Mouse (Mus musculus): Measurements from ENCODE around the gene Neu4.
"Not testable (repeated sequence)": the region's sequence is repeated elsewhere in the genome, so short reads cannot be mapped to it uniquely, and the experiment has no call there.

Neu4 gene

GRCm38 (mm10) chr1:94020151-94020550 lies at the start of gene Neu4:
TSS of gene Neu4 (plus strand) at chr1:94020451.
- in situ Hi-C loops (cut with MboI; ENCODE audit: low pct_unique_long_range_greater_than_20kb in 1 of 2, low sequenced_read_pairs in 2 of 2, unreplicated experiment in 1 of 2): no loop called here

GRCm38 (mm10) chr1:93970797-93971196 lies 49.5 kb upstream of the Neu4 start:
- in situ Hi-C loops (cut with MboI; ENCODE audit: low pct_unique_long_range_greater_than_20kb in 1 of 2, low sequenced_read_pairs in 2 of 2, unreplicated experiment in 1 of 2): not testable (repeated sequence)

- in situ Hi-C loops (cut with MboI; ENCODE audit: low pct_unique_long_range_greater_than_20kb in 1 of 2, low sequenced_read_pairs in 2 of 2, unreplicated experiment in 1 of 2): not testable (repeated sequence)
These were observed 44.5 kb upstream of the Neu4 start for GRCm38 (mm10) chr1:93975764-93976163.

- in situ Hi-C loops (cut with MboI; ENCODE audit: low pct_unique_long_range_greater_than_20kb in 1 of 2, low sequenced_read_pairs in 2 of 2, unreplicated experiment in 1 of 2): not testable (repeated sequence)
These were observed 42.0 kb upstream of the Neu4 start for GRCm38 (mm10) chr1:93978287-93978686.

- in situ Hi-C loops (cut with MboI; ENCODE audit: low pct_unique_long_range_greater_than_20kb in 1 of 2, low sequenced_read_pairs in 2 of 2, unreplicated experiment in 1 of 2): not testable (repeated sequence)
These were observed 39.3 kb upstream of the Neu4 start for GRCm38 (mm10) chr1:93980932-93981331.

- in situ Hi-C loops (cut with MboI; ENCODE audit: low pct_unique_long_range_greater_than_20kb in 1 of 2, low sequenced_read_pairs in 2 of 2, unreplicated experiment in 1 of 2): loop anchor here in 1 of 2 experiments (5.0 kb wide), 1 partner anchor 91 kb away; no protein-coding TSS in a partner anchor
These were observed 34.1 kb upstream of the Neu4 start for GRCm38 (mm10) chr1:93986167-93986566.

GRCm38 (mm10) chr1:93988786-93989185 lies 31.5 kb upstream of the Neu4 start:
- in situ Hi-C loops (cut with MboI; ENCODE audit: low pct_unique_long_range_greater_than_20kb in 1 of 2, low sequenced_read_pairs in 2 of 2, unreplicated experiment in 1 of 2): loop anchor here in 1 of 2 experiments (5.0 kb wide), 1 partner anchor 89 kb away; no protein-coding TSS in a partner anchor

- in situ Hi-C loops (cut with MboI; ENCODE audit: low pct_unique_long_range_greater_than_20kb in 1 of 2, low sequenced_read_pairs in 2 of 2, unreplicated experiment in 1 of 2): not testable (repeated sequence)
These were observed 30.0 kb upstream of the Neu4 start, which contains the start of gene Gal3st2c for GRCm38 (mm10) chr1:93990209-93990608. TSS of gene Gal3st2c (plus strand) at chr1:93990509.

GRCm38 (mm10) chr1:93991068-93991467 lies 29.2 kb upstream of the Neu4 start:
- in situ Hi-C loops (cut with MboI; ENCODE audit: low pct_unique_long_range_greater_than_20kb in 1 of 2, low sequenced_read_pairs in 2 of 2, unreplicated experiment in 1 of 2): not testable (repeated sequence)

- in situ Hi-C loops (cut with MboI; ENCODE audit: low pct_unique_long_range_greater_than_20kb in 1 of 2, low sequenced_read_pairs in 2 of 2, unreplicated experiment in 1 of 2): not testable (repeated sequence)
These were observed 28.8 kb upstream of the Neu4 start for GRCm38 (mm10) chr1:93991491-93991890.

- in situ Hi-C loops (cut with MboI; ENCODE audit: low pct_unique_long_range_greater_than_20kb in 1 of 2, low sequenced_read_pairs in 2 of 2, unreplicated experiment in 1 of 2): no loop called here
These were observed 19.2 kb upstream of the Neu4 start for GRCm38 (mm10) chr1:94001023-94001422.

- in situ Hi-C loops (cut with MboI; ENCODE audit: low pct_unique_long_range_greater_than_20kb in 1 of 2, low sequenced_read_pairs in 2 of 2, unreplicated experiment in 1 of 2): not testable (repeated sequence)
These were observed 14.2 kb upstream of the Neu4 start for GRCm38 (mm10) chr1:94005954-94006506.

- in situ Hi-C loops (cut with MboI; ENCODE audit: low pct_unique_long_range_greater_than_20kb in 1 of 2, low sequenced_read_pairs in 2 of 2, unreplicated experiment in 1 of 2): not testable (repeated sequence)
These were observed 11.4 kb upstream of the Neu4 start for GRCm38 (mm10) chr1:94008826-94009225.

GRCm38 (mm10) chr1:94011643-94012042 lies 8.6 kb upstream of the Neu4 start:
- in situ Hi-C loops (cut with MboI; ENCODE audit: low pct_unique_long_range_greater_than_20kb in 1 of 2, low sequenced_read_pairs in 2 of 2, unreplicated experiment in 1 of 2): no loop called here

GRCm38 (mm10) chr1:94027506-94028108 lies 7.4 kb downstream of the Neu4 start:
- in situ Hi-C loops (cut with MboI; ENCODE audit: low pct_unique_long_range_greater_than_20kb in 1 of 2, low sequenced_read_pairs in 2 of 2, unreplicated experiment in 1 of 2): no loop called here

- in situ Hi-C loops (cut with MboI; ENCODE audit: low pct_unique_long_range_greater_than_20kb in 1 of 2, low sequenced_read_pairs in 2 of 2, unreplicated experiment in 1 of 2): no loop called here
These were observed 8.5 kb downstream of the Neu4 start for GRCm38 (mm10) chr1:94028741-94029140.

GRCm38 (mm10) chr1:94033075-94033602 lies 12.9 kb downstream of the Neu4 start:
- in situ Hi-C loops (cut with MboI; ENCODE audit: low pct_unique_long_range_greater_than_20kb in 1 of 2, low sequenced_read_pairs in 2 of 2, unreplicated experiment in 1 of 2): no loop called here

- in situ Hi-C loops (cut with MboI; ENCODE audit: low pct_unique_long_range_greater_than_20kb in 1 of 2, low sequenced_read_pairs in 2 of 2, unreplicated experiment in 1 of 2): no loop called here
These were observed 14.9 kb downstream of the Neu4 start for GRCm38 (mm10) chr1:94034984-94035743.

- in situ Hi-C loops (cut with MboI; ENCODE audit: low pct_unique_long_range_greater_than_20kb in 1 of 2, low sequenced_read_pairs in 2 of 2, unreplicated experiment in 1 of 2): no loop called here
These were observed 20.1 kb downstream of the Neu4 start for GRCm38 (mm10) chr1:94040391-94040790.
